Mouse (Mus musculus): Measurements from ENCODE around the gene Tspan1.

- no peak for TF ChIP-seq POLR2A (IDR thresholded peaks at IDR 0.05; ENCODE audit: low read depth, low read length)
- TF ChIP-seq ZC3H11A (IDR thresholded peaks at IDR 0.05; ENCODE audit: low read depth, low read length), result no peak
- TF ChIP-seq CTCF (conservative IDR thresholded peaks at IDR 0.05 in 1 of 2, IDR thresholded peaks at IDR 0.05 in 1 of 2; ENCODE audit: low read depth in 2 of 2, low read length in 2 of 2), result peak; percentile 55 to 68
- TF ChIP-seq KAT2A (IDR thresholded peaks at IDR 0.05; ENCODE audit: insufficient replicate concordance, low read length), result no peak
- no peak for TF ChIP-seq EP300 (IDR thresholded peaks at IDR 0.05; ENCODE audit: low read length)
- no peak for TF ChIP-seq CHD2 (IDR thresholded peaks at IDR 0.05; ENCODE audit: low read length)
- peak; percentile 60 for TF ChIP-seq RAD21 (IDR thresholded peaks at IDR 0.05; ENCODE audit: low read depth, low read length)
- no peak for TF ChIP-seq JUND (conservative IDR thresholded peaks at IDR 0.05; ENCODE audit: low read depth, low read length)
- no peak for TF ChIP-seq TCF12 (IDR thresholded peaks at IDR 0.05; ENCODE audit: low read depth, low read length)
- TF ChIP-seq USF1 (IDR thresholded peaks at IDR 0.05; ENCODE audit: low read depth, low read length), result no peak
- no peak for TF ChIP-seq ELF1 (IDR thresholded peaks at IDR 0.05; ENCODE audit: low read depth, low read length)
Measured at GRCm38 (mm10) chr4:116159912-116160311, 7.5 kb downstream of the Tspan1 start.

Measured in CH12.LX (cell line).